Mouse (Mus musculus): ENCODE results near the gene Prep.

DNA sequence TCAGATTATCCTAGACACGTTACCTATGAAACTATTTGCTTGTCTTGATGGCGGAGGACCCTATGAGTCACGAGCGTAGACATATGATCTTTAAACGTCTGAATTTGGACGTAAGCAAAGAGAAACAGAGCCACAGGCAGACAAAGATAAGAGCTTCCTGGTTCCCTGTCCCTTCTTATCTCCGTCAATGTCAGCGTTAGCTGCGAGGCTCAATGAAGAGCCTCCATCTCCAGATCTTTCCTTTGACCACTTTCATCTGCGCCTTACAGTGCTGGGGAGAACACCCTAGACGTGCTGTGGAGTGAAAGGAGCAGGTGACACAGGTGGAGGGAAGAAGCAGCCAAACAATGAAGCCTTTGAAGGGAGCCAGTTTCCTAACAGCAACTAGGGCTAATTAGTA lies 18.8 kb upstream of the Prep start:
- no peak for TF ChIP-seq EP300 (optimal IDR thresholded peaks at IDR 0.05)
- no peak for TF ChIP-seq CTCF (IDR thresholded peaks at IDR 0.05; ENCODE audit: low read depth)
